Mouse (Mus musculus): ENCODE measurements around the gene Ckap5.
"Not testable (repeated sequence)": the region's sequence is repeated elsewhere in the genome, so short reads cannot be mapped to it uniquely, and the experiment has no call there.

Ckap5 gene

DNA sequence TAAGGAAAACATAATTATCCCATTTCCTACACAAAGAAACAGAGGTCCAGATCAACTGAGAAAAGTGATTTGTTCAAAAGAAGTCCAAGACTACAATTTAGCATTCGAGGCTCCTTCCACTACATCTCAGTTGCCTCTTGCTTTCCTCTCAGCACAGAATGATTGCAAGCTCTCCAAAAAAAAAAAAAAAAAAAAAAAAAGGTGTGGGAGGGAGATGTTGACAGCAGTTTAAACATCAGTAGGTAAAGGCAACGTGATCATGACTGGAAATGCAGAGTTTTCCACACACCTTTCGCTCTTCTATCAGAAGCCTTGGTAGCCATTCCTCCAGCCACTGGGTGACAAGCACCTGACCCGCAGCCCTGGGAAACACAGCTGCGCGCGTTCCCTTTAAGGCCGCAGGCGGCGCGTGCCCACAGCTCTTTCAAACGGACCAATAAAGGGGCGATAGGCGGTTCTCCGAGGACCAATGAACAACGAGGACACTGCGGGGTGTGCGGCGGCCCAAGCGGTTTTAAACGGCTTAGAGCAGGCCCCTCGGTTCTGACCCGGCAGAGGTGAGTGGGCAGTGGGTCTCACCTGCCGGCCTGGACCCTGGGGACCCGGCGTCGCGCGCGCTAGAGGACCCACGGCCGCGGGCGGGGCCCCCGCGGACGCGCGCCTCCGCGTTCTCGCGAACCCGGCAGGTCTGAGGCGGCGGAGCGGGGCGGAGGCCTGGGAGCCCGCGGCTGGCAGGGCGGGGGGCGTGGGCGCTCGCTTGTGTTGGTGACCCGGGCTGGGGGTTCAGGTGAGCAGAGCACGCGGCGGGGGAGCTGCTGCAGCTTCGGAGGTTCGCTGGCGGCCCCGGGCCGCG is at the start of gene Ckap5:
TSS of gene Ckap5 (plus strand) at position 469 of the 853 bp plus-strand sequence.
- peak; percentile 80 for DNase-seq (ENCODE audit: low spot score)

DNA sequence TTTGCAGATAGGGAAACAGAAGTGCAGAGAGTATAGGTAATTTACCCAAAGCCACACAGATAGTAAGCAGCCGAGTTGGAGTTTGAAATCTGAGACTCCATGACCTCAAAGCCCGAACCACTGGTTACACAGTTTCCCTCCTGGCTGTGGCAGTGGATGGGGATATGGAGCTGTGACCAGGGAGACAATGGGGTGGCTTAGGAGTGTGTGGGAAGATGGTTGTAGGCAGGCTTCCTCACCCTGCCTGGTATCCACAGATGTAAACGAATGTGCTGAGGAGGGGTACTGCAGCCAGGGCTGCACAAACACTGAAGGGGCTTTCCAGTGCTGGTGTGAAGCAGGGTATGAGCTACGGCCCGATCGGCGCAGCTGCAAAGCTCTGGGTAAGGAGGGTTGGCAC is 49.7 kb upstream of the Ckap5 start:
- DNase-seq (ENCODE audit: low spot score), result no peak

DNA sequence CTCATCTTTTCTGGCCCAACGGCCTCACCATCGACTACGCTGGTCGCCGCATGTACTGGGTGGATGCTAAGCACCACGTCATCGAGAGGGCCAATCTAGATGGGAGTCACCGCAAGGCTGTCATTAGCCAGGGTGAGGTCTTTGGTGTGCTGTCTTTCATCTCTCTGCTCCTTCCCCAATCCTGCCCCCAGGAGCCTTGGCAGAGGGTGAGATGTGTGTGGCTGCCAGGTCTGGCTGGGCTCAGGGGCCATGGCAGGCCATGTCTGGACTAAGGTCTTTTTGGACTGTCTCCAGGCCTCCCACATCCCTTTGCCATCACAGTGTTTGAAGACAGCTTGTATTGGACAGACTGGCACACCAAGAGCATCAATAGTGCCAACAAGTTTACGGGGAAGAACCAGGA is 46.2 kb upstream of the Ckap5 start:
- DNase-seq (ENCODE audit: low spot score), result no peak

DNA sequence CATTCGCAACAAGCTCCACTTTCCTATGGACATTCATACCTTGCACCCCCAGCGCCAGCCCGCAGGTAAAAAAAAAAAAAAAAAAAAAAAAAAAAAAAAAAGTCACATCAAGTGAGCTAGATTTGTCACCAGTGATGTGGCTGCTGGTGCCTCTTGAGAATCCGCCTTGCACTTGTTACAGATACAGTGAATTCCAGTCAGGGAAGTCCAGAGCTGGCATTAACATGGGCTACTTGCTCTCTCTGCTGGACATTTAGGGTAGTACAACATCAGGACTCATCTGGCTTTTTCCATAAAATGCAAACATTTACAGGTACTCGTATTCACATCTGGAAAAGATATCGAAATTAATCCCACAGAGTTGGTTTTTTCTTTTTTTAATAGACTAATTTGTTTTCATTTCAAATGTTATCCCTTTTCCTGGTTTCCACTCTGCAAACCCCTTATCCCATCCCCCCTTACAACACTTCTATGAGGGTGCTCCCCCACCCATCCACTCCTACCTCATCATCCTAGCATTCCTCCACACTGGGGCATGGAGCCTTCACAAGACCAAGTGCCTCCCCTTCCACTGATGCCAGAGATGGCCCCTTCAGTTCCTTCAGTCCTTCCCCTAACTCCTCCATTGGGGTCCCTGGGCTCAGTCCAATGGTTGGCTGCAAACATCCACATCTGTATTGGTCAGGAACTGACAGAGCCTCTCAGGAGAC is 45.6 kb upstream of the Ckap5 start:
- no peak for DNase-seq (ENCODE audit: low spot score)

DNA sequence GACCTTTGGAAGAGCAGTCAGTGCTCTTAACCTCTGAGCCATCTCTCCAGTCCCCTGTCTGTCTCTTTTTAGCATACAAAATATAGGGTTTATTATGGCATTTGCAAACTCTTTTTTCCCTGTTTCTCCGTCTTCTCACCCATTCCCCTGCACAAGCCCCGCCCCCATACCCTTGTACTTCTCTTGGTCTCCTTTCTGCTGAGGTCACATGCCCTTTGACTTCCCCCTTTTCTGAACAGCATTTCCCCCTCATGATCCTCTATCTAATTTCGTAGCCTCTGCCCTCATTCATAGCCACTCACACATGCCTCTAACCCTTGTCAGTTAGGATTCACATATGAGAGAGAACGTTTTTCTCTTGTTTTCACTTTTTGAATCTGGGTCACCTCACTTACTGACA is 41.9 kb upstream of the Ckap5 start:
- no peak for DNase-seq (ENCODE audit: low spot score)

DNA sequence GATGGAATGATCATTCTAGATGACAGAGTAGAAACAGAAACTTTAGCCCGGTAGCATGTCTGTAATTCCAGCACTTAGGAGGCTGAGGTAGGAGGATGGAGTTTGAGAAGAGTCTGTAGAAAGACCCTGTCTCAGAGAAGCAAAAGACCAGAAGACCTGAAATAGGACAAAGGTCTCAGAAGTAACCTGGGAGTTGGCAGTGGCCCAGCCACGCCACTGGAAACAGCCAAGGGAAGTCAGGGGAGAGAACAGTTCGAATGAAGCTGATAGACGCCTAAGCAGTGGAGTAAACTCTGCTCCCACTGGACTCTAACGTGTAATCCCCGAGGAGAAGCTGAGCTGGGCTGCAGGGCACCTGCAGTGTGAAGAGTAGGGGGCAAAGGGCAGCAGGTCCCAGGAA is 41.3 kb upstream of the Ckap5 start:
- DNase-seq (ENCODE audit: low spot score), result no peak

DNA sequence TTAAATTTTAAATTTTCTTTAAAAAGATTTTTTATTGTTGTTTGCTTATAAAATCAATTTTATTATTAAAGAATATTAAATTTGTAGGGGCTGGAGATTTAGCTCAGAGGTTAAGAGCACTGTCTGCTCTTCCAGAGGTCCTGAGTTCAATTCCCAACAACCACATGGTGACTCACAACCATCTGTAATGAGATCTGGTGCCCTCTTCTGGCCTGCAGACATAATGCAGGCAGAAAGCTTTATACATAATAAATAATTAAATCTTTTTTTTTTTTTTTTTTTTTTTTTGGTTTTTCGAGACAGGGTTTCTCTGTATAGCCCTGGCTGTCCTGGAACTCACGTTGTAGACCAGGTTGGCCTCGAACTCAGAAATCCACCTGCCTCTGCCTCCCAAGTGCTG is 39.3 kb upstream of the Ckap5 start:
- not testable (repeated sequence) for DNase-seq (ENCODE audit: low spot score)

DNA sequence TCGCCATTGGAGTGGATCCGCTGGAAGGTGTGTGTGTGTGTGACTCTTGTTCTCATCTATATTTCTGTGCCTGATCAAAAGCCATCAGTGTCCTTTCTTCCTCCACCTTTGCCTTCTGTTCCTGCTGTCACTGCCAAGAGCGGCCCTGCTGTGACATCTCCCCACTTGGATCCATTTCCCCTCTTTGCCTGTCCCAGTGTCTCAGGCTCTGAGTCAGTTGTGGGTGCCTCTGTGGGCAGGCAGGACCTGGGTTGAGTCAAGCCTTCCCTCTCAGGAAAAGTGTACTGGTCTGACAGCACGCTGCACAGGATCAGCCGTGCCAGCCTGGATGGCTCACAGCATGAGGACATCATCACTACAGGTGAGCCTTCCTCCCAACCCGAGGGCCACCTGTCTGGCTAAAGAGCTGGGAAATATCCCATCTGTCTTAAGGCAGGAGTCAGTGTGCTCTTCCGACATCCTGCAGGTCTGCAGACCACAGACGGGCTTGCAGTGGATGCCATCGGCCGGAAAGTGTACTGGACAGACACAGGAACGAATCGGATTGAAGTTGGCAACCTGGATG is 34.4 kb upstream of the Ckap5 start:
- no peak for DNase-seq (ENCODE audit: low spot score)

DNA sequence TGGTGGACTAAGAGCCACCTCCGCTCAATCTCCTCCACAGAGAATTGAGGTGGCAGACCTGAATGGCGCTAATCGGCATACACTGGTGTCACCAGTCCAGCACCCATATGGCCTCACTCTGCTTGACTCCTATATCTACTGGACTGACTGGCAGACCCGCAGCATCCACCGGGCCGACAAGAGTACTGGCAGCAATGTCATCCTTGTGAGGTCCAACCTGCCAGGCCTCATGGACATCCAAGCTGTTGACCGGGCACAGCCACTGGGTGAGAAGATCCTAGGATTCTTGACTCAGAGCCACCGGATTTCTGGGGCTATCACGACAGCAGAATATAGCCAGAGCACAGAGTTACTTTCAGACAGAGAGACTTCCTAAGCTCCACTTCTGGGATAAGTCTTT is 32.6 kb upstream of the Ckap5 start:
- no peak for DNase-seq (ENCODE audit: low spot score)

DNA sequence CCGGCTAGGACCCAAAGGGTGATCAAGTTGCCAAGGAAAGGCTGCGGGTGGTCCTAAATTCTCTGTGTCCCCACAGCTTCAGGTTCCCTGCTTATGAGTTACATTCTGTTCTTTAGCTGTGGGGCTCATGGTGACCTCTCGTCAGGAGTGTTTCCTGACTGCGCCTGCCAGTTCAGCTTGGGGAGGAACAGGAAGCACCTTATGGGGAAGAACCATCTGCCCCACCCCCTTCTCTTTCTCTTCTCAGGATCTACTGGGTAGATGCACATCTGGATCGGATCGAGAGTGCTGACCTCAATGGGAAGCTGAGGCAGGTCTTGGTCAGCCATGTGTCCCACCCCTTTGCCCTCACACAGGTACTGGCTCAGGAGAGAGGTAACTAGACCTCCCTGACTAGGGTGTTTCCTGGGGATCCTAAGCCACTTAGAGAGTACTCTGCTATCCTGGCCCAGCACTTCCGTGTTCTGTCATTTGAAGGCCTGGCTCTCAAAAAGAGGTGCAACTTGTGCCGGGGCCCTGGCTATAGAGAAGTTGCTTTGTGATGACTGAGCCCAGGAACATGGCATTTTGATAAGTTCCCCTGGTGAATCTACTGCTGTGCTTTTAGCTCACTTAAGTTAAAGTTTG is 28.4 kb upstream of the Ckap5 start:
- no peak for DNase-seq (ENCODE audit: low spot score)

DNA sequence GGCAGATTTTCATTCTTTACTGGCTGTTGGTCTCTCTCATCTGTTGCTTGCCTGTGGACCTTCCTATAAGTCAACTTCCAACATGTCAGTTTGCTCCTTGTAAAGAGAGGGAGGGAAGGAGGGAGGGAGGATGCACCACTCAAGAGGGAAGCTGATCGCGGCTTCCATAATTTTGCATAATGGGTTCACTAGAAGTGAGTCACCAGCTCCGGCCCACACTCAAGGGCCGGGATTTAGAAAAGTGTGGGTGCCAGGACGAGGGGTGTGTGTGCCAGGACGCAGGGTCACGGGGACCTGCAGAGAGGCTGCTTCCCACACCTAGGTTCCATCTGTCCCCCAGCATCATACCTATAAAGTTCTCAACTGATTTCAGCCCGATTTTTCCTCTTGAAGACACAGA is 18.5 kb upstream of the Ckap5 start:
- DNase-seq (ENCODE audit: low spot score), result no peak

DNA sequence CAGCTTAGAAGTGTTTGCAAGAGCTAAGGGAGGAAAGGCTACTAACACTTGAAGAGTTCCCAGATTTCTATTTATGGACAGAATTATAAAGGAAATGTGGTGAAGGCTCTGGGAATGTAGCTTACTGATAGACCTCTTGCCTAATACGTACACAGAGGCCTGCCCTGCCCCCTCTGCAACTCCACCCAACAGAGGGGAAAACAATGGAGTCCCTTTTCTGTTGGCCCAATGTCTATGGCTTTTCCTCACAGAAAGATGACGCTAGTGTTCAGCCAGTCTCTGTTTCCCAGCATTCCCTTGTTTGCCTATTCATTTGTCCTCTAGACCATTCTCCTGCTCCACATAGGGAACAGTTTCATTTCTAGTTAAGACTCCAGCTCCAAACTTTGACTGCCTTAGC is 9.4 kb upstream of the Ckap5 start:
- DNase-seq (ENCODE audit: low spot score), result no peak

DNA sequence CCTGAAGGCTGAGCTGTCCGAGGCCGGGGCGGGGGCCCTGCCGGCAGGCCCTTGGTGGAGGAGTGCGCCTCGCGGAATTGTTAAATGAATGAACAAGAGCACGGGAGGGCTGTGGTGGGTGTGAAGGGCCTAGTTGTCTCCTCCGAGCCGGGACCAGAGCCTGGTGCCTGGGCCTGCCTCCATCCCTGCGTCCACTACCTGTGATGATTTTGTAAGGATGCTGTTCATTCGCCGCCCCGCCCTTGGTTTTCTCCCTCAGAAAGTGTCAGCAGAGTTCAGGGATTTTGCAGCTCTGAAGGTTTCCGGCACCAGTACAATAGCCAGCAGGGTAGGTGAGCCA is 555 bp downstream of the Ckap5 start:
- peak; percentile 15 for DNase-seq (ENCODE audit: low spot score)

DNA sequence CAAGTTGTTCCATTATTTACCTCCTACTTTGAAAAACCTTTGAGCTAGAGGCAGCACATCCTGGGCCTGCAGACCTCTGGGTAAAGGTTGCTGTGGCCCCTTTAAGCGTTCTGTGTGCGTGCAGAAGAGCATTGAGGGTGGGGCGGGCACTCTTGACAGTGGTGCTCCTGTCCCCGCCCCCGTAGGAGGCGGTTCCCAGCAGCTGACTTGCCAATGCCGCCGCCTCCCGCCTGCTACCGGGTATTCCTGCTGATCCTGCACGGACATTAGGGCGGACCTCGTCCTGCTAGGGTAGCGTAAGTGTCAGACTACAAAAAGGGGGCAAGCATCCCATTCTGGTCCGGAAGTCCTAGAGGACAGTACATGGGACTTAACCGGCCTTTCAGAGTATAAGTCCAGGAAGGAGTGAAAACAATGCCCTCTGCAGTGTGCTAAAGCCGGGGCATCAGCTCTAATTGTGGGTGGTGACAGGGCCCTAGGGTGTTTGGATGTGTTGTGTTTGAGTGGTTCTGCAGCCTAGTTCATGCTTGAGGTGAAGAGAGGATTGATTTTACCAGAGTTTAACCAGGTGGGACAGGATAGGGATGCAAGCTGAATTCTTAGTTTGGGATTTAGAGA is 11.1 kb downstream of the Ckap5 start:
- peak; percentile 37 for DNase-seq (ENCODE audit: low spot score)

DNA sequence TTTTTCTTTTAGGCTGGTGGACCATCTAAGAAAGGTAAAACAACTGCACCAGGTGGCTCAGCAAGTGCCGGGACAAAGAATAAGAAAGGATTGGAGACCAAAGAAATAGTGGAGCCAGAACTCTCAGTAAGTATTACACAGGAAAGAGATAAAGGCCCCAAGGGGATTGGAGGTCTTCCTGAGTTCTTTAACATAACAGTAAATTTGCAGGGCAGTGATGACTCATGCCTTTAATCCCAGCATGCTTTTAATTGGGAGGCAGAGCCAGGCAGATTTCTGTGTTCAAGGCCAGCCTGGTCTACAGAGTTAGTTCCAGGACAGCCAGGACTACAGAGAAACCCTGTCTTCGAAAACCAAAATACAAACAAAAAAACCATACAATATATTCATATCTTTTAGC is 41.6 kb downstream of the Ckap5 start:
- no peak for DNase-seq (ENCODE audit: low spot score)

DNA sequence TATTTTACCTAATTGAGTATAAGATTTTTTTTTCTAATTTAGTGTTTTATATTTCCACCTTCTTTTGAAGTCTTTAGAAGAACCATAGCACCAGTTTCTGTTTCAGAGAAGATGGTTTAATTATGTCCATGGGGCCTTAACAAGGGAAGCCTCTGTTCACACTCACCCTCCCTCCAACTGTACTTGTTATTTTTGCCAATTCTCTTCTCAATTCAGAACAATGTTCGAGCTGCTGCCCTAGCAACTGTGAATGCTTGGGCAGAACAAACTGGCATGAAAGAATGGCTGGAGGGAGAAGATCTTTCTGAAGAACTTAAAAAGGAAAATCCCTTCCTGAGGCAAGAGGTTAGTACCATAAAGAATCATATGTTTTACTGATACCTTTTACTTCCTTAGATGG is 54.3 kb downstream of the Ckap5 start:
- DNase-seq (ENCODE audit: low spot score), result no peak

DNA sequence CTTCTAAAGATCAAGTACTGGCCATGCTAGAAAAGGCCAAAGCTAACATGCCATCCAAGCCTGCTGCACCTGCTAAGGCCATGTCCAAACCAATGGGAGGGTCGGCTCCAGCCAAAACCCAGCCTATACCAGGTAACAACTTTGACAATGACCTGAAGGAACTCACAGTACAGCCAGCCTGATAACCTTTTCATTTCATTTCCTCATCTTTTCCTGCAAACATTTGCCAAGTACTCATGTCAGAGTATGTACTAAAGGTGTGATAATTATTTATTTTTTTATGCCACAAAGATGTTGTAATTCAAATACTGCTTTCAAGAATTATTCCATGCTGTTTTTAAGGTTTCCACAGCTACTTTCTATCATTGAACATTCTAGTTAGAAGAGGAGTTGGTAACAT is 59.7 kb downstream of the Ckap5 start:
- no peak for DNase-seq (ENCODE audit: low spot score)

DNA sequence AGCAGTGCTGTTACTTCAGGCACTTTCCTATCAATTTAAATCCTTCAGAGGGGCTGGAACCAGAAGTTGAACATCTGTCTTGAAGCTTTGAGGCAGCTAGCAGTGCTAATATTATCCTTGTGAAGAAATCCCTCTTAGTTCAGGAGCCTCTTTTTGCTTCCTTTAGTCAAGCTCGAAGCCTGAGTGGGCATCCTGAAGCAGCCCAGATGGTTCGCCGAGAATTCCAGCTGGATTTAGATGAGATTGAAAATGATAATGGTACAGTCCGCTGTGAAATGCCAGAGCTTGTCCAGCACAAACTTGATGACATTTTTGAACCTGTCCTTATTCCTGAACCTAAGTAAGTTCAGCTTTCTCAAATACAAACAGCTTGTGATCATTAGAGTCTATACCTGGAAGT is 73.9 kb downstream of the Ckap5 start:
- DNase-seq (ENCODE audit: low spot score), result no peak

DNA sequence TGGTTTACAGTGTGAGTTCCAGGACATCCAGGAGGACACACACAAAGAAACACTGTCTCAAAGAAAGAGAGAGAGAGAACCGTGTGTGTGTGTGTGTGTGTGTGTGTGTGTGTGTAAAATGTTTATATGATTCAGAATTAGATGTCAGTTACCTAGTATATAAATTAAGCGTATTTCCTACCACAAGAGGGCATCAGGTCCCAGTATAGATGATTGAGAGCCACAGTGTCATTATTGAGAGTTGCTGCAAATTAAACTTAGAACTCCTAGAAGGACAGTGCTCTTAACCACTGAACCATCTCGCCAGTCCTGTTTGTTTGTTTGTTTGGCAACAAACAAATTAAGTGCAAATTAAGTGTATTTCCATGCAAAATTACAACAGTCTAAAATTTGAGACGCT is 75.8 kb downstream of the Ckap5 start:
- DNase-seq (ENCODE audit: low spot score), result no peak

DNA sequence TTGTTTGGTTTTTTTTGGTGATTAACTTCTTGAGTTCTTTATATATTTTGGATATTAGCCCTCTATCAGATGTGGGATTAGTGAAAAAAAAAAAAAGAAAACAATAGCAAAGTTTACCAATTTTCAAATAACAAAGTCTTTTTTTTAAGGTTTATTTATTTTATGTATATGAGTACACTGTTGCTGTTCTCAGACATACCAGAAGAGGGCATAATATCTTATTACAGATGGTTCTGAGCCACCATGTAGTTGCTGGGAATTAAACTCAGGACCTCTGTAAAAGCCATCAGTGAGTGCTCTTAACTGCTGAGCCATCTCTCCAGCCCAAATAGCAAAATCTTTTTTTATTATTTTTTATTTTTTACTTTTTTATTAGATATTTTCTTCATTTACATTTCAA is 82.8 kb downstream of the Ckap5 start:
- DNase-seq (ENCODE audit: low spot score), result not testable (repeated sequence)

DNA sequence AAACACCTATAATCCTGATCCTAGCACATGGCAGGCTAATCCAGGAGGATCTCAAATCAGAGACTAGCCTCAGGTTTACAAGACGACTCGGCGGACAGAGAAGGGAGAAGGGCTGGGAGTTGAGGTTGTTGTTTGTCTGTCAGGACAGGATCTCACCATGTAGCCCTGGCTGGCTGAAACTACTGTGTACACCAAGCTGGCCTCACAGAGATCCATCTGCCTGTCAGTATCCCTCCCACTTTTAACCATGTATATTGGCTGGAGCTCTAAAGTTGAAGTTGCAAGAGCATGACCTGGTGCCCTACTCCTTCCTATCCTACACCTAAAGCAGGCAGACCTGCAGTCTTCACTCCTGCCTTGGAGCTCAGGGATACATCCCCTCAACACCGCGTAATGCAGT is 95.8 kb downstream of the Ckap5 start:
- DNase-seq (ENCODE audit: low spot score), result no peak

DNA sequence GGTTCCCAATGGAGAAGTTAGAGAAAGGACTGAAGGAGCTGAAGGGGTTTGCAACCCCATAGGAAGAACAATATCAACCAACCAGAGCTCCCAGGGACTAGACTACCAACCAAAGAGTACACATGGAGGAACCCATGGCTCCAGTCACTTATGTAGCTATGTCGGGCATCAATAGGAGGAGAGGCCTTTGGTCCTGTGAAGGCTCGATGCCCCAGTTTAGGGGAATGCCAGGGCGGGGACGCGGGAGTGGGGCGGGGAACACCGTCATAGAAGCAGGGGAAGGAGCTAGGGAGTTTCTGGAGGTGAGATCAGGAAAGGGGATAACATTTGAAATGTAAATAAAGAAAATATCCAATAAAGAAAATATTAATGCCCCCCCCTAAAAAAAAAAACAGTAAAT is 96.8 kb downstream of the Ckap5 start:
- not testable (repeated sequence) for DNase-seq (ENCODE audit: low spot score)

DNA sequence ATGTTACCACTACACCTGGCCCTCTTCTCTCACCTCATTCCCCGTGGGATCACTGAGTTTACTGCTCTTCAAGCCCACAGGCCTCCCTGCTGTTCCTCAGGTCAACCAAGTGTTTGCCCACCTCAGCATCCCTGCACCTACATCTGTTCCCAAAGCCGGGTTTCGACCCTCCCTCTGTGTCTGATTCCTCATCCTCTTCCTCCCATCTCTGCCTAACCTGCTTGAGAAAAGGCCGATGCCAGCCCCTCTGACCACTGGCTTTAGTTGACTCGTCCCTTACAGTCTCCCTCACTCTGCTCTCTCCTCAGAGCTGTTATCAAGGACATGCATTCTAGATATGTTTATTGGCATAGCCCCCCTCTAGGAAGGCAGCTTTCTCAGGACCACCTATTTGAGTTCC is 100.9 kb downstream of the Ckap5 start:
- DNase-seq (ENCODE audit: low spot score), result no peak
